Mouse (Mus musculus): ENCODE measurements around the gene Tnfaip6. TPM values are rescaled to one million over a fixed set of nuclear protein-coding genes. Genes with fewer than 3 reads are reported as not detected.

The Tnfaip6 gene
- polyA plus RNA-seq, 1 experiment = 0.36 TPM

DNA sequence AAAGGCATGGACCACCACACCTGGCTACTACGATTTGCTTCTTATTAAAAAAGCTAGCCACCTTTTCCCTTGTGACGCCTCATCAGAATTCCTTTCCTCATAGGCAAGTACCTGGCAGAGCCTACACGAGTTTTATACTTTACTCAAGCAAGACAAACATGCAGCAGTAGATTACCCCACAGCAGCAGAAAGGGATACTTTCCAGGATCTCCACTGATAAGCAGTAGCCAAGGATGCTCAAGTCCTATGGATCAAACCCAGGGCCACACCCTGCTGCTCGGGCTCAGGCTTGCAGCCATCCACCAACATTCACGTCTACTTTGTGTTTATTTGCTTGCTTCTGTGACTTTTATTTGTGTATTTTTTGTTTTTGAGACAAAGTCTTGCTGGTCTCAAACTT lies 8.2 kb downstream of the Tnfaip6 start:
- Histone ChIP-seq H3K27ac (ENCODE audit: control insufficient read depth, insufficient read depth, low read length) (no peak overlapping the region), H3K27me3 (ENCODE audit: control insufficient read depth, insufficient read depth, low read length) (no peaks in the 10 kb centered on the region), H3K4me3 (ENCODE audit: control insufficient read depth, insufficient read depth, low read length) (no peak overlapping the region), H3K4me1 (replicated peaks; ENCODE audit: control insufficient read depth, insufficient read depth, low read length) (no peaks in the 10 kb centered on the region), H3K36me3 (ENCODE audit: control insufficient read depth, insufficient read depth, low read length) (no peaks in the 10 kb centered on the region)
- TF ChIP-seq POLR2A (IDR thresholded peaks at IDR 0.05; ENCODE audit: control insufficient read depth, extremely low read depth, insufficient read depth, low read length, poor library complexity) (no peak), CTCF (IDR thresholded peaks at IDR 0.05; ENCODE audit: borderline replicate concordance, control insufficient read depth, extremely low read depth, insufficient read depth, low read length, poor library complexity) (no peak)
- no peak for DNase-seq
- WGBS = 88% methylated on average over 5 of the region's 5 CpGs

DNA sequence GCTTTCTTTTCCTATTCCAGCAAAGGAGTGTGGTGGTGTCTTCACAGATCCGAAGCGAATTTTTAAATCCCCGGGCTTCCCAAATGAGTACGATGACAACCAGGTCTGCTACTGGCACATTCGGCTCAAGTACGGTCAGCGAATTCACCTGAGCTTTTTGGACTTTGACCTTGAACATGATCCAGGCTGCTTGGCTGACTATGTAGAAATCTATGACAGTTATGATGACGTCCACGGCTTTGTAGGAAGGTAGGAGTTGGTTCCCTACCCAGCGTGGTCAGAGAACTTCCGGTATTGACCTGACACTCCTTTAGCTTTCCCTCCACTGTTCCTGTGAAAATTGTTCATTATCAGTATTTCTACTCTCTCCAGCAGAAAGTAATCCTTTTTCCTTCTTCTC lies 13.0 kb downstream of the Tnfaip6 start:
- no peak overlapping the region for H3K27ac ChIP-seq (ENCODE audit: control insufficient read depth, insufficient read depth, low read length)
- no peak for DNase-seq
- WGBS = 93% methylated on average over 11 of the region's 11 CpGs
- no peaks in the 10 kb centered on the region for H3K36me3 ChIP-seq (ENCODE audit: control insufficient read depth, insufficient read depth, low read length)
- no peaks in the 10 kb centered on the region for H3K4me1 ChIP-seq (replicated peaks; ENCODE audit: control insufficient read depth, insufficient read depth, low read length)
- H3K4me3 ChIP-seq (ENCODE audit: control insufficient read depth, insufficient read depth, low read length) = no peak overlapping the region
- TF ChIP-seq CTCF (IDR thresholded peaks at IDR 0.05; ENCODE audit: borderline replicate concordance, control insufficient read depth, extremely low read depth, insufficient read depth, low read length, poor library complexity) (no peak), POLR2A (IDR thresholded peaks at IDR 0.05; ENCODE audit: control insufficient read depth, extremely low read depth, insufficient read depth, low read length, poor library complexity) (no peak)
- H3K27me3 ChIP-seq (ENCODE audit: control insufficient read depth, insufficient read depth, low read length) = no peaks in the 10 kb centered on the region

DNA sequence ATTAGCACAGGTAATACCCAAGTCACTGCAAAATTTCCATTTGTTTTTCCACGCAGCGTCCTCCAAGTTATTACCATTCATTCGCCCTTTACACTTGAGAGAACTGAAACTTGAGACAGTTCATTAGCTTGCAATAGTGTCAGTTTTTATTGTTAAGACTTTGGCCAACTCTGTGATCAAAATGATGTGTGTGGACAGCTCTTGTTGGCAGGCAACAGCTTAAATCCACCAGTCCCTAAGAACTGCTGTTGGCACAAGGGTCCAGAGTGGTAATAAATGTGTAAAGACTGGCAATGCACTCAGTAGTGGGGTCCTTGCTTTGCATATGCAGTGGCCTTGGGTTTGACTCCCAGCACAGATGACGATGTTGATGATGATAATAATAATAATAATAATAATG lies 14.5 kb downstream of the Tnfaip6 start:
- H3K27me3 ChIP-seq (ENCODE audit: control insufficient read depth, insufficient read depth, low read length) = no peaks in the 10 kb centered on the region
- H3K4me3 ChIP-seq (ENCODE audit: control insufficient read depth, insufficient read depth, low read length) = no peak overlapping the region
- no peaks in the 10 kb centered on the region for H3K36me3 ChIP-seq (ENCODE audit: control insufficient read depth, insufficient read depth, low read length)
- 92% methylated on average over 4 of the region's 4 CpGs for WGBS
- H3K4me1 ChIP-seq (replicated peaks; ENCODE audit: control insufficient read depth, insufficient read depth, low read length) = no peaks in the 10 kb centered on the region
- TF ChIP-seq CTCF (IDR thresholded peaks at IDR 0.05; ENCODE audit: borderline replicate concordance, control insufficient read depth, extremely low read depth, insufficient read depth, low read length, poor library complexity) (no peak), POLR2A (IDR thresholded peaks at IDR 0.05; ENCODE audit: control insufficient read depth, extremely low read depth, insufficient read depth, low read length, poor library complexity) (no peak)
- DNase-seq = no peak
- H3K27ac ChIP-seq (ENCODE audit: control insufficient read depth, insufficient read depth, low read length) = no peak overlapping the region

DNA sequence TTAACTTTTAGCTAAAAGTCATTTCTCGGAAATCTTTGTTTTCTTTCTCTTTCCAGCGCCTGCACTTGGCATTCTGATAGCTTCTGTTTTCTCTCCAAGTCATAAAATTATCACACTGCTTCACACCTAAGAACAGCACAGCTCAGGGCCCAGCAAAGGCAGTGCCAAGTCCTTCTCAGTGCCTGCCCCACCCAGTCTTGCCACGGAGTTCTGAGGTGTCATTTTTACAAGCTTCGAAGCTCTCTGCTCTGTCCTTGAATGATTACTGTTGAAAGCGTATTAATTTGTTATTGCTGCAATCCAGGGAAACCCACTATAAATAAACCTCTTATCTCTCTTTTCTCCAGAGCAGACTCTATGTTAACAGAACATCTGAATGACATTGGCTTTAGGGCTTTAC lies 15.7 kb downstream of the Tnfaip6 start:
- Histone ChIP-seq H3K27ac (ENCODE audit: control insufficient read depth, insufficient read depth, low read length) (no peak overlapping the region), H3K27me3 (ENCODE audit: control insufficient read depth, insufficient read depth, low read length) (no peaks in the 10 kb centered on the region)
- no peak for DNase-seq

DNA sequence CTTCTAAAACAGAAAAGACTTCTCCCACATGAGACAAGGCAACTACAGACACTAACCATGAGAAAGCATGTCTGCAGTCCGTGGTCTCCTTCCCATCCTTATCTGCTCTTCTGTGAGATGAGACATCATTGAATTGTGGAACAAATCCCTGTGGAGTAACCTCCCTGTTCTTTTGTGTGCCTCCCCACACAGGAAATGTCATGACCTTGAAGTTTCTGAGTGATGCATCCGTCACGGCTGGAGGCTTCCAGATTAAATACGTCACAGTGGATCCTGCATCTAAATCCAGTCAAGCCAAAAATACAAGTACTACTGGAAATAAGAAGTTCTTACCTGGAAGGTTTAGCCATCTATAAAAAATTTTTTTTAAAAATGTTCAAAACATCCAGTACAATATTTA lies 17.8 kb downstream of the Tnfaip6 start:
- TF ChIP-seq POLR2A (IDR thresholded peaks at IDR 0.05; ENCODE audit: control insufficient read depth, extremely low read depth, insufficient read depth, low read length, poor library complexity) (no peak), CTCF (IDR thresholded peaks at IDR 0.05; ENCODE audit: borderline replicate concordance, control insufficient read depth, extremely low read depth, insufficient read depth, low read length, poor library complexity) (no peak)

More for the DNA sequence above, 15.7 kb downstream of the Tnfaip6 start:
- Histone ChIP-seq H3K4me3 (ENCODE audit: control insufficient read depth, insufficient read depth, low read length) (no peak overlapping the region), H3K36me3 (ENCODE audit: control insufficient read depth, insufficient read depth, low read length) (no peaks in the 10 kb centered on the region), H3K4me1 (replicated peaks; ENCODE audit: control insufficient read depth, insufficient read depth, low read length) (no peaks in the 10 kb centered on the region)
- 78% methylated on average over 5 of the region's 5 CpGs for WGBS
- TF ChIP-seq CTCF (IDR thresholded peaks at IDR 0.05; ENCODE audit: borderline replicate concordance, control insufficient read depth, extremely low read depth, insufficient read depth, low read length, poor library complexity) (no peak), POLR2A (IDR thresholded peaks at IDR 0.05; ENCODE audit: control insufficient read depth, extremely low read depth, insufficient read depth, low read length, poor library complexity) (no peak)

DNA sequence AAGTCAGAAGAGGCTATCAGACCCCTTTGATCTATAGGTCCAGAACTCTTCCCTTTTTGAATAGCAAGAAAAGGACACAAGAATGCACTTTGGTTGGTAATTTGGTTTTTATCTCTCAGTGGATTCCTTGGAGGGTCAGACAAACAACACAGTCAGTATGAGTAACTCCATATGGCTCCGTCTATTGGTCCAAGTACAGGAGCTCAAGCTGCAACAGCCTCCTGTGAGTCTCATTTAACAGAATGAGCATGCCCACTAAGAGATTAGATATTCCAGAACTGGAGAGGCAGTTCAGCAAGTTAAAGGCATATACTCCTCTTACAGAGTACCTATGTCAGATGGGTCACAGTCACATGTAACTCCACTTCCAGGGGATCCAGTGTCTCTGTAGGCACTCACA lies 19.3 kb downstream of the Tnfaip6 start:
- Histone ChIP-seq H3K27ac (ENCODE audit: control insufficient read depth, insufficient read depth, low read length) (no peak overlapping the region), H3K36me3 (ENCODE audit: control insufficient read depth, insufficient read depth, low read length) (no peaks in the 10 kb centered on the region), H3K4me1 (replicated peaks; ENCODE audit: control insufficient read depth, insufficient read depth, low read length) (no peaks in the 10 kb centered on the region), H3K4me3 (ENCODE audit: control insufficient read depth, insufficient read depth, low read length) (no peak overlapping the region), H3K27me3 (ENCODE audit: control insufficient read depth, insufficient read depth, low read length) (no peaks in the 10 kb centered on the region)
- DNase-seq = no peak
- 91% methylated on average over 1 of the region's 1 CpGs for WGBS
- TF ChIP-seq CTCF (IDR thresholded peaks at IDR 0.05; ENCODE audit: borderline replicate concordance, control insufficient read depth, extremely low read depth, insufficient read depth, low read length, poor library complexity) (no peak), POLR2A (IDR thresholded peaks at IDR 0.05; ENCODE audit: control insufficient read depth, extremely low read depth, insufficient read depth, low read length, poor library complexity) (no peak)

More for the DNA sequence above, 17.8 kb downstream of the Tnfaip6 start:
- Histone ChIP-seq H3K4me3 (ENCODE audit: control insufficient read depth, insufficient read depth, low read length) (no peak overlapping the region), H3K27me3 (ENCODE audit: control insufficient read depth, insufficient read depth, low read length) (no peaks in the 10 kb centered on the region), H3K27ac (ENCODE audit: control insufficient read depth, insufficient read depth, low read length) (no peak overlapping the region), H3K36me3 (ENCODE audit: control insufficient read depth, insufficient read depth, low read length) (no peaks in the 10 kb centered on the region), H3K4me1 (replicated peaks; ENCODE audit: control insufficient read depth, insufficient read depth, low read length) (no peaks in the 10 kb centered on the region)
- no peak for DNase-seq
- 86% methylated on average over 4 of the region's 4 CpGs for whole genome bisulfite sequencing

DNA sequence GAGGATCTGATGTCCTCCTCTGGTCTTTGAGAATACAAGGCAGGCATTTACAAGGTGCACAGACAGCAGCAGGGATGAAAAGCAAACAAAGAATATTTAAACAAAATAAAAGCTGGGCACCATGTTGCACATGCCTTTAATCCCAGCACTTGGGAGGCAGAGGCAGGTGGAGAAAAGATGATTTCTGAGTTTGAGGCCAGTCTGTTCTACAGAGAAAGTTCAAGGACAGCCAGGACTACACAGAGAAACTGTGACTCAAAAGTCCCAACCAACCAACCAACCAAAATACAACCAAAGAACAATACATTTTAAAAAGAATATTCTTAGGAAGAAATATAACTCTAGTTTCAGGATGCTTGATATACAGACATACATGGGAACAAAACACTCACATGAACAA lies 19.9 kb downstream of the Tnfaip6 start:
- Histone ChIP-seq H3K4me1 (replicated peaks; ENCODE audit: control insufficient read depth, insufficient read depth, low read length) (no peaks in the 10 kb centered on the region), H3K27ac (ENCODE audit: control insufficient read depth, insufficient read depth, low read length) (no peak overlapping the region), H3K27me3 (ENCODE audit: control insufficient read depth, insufficient read depth, low read length) (no peaks in the 10 kb centered on the region), H3K4me3 (ENCODE audit: control insufficient read depth, insufficient read depth, low read length) (no peak overlapping the region), H3K36me3 (ENCODE audit: control insufficient read depth, insufficient read depth, low read length) (no peaks in the 10 kb centered on the region)
- no peak for TF ChIP-seq CTCF (IDR thresholded peaks at IDR 0.05; ENCODE audit: borderline replicate concordance, control insufficient read depth, extremely low read depth, insufficient read depth, low read length, poor library complexity)
- TF ChIP-seq POLR2A (IDR thresholded peaks at IDR 0.05; ENCODE audit: control insufficient read depth, extremely low read depth, insufficient read depth, low read length, poor library complexity) = no peak
- no peak for DNase-seq
